Mouse (Mus musculus) hematopoietic multipotent progenitor cell, adult 10-12 weeks (in vitro differentiated cells): ENCODE data around the gene Gata1. TPM values are rescaled to one million over a fixed set of nuclear protein-coding genes. Genes with fewer than 3 reads are reported as not detected.

Experiments
- polyA plus RNA-seq: library from polyadenylated mRNA; stranded (reverse); fragments of >175 nt; gene quantifications from 2 replicates; pipeline ENCODE4 v1.2.3, GENCODE M21; 2012; ENCODE audit warnings: low replicate concordance

Gata1 gene
- polyA plus RNA-seq = 2.1 and 24.9 TPM in 2 replicates

DNA sequence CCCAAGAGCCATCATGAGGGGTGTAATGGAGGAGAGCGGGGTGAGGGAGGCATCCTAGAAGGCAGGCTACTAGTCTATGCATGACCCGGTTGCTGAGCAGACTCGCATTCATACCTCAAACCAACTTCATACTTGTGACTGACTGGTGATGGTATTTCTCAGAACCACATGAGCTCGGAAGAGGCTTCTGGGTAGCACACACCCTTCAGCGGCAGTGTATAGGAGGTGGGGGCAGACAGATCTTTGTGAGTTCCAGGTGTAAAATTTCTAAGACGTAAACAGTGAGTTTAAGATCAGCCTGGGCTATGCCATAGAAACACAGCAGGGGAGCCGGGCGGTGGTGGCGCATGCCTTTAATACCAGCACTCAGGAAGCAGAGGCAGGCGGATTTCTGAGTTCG lies at the start of gene Gata1:
TSS of gene Gata1 (minus strand) at position 180 of the 400 bp plus-strand sequence.

DNA sequence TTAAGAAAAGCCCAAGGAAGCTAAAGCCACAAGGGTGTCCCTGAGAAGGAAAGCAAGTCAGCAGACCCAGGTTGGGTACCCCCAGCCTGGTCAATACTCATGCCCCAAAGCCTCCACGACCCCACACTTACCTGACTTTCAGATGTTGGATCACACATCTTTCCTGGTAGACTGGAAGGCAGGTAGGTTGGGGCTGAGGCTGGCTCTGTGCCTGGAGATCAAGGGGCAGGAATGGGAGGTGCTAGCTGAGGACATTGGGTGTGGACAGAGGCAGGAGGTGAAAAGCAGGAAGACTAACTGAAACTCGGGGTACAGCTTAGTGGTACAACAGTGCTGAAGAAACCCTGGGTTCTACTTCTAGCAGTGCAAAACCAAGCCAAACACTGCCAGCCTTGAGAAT lies 40.4 kb upstream of the Gata1 start, which contains the start of gene Glod5:
TSS of gene Glod5 (minus strand) at position 207 of the 400 bp plus-strand sequence.

DNA sequence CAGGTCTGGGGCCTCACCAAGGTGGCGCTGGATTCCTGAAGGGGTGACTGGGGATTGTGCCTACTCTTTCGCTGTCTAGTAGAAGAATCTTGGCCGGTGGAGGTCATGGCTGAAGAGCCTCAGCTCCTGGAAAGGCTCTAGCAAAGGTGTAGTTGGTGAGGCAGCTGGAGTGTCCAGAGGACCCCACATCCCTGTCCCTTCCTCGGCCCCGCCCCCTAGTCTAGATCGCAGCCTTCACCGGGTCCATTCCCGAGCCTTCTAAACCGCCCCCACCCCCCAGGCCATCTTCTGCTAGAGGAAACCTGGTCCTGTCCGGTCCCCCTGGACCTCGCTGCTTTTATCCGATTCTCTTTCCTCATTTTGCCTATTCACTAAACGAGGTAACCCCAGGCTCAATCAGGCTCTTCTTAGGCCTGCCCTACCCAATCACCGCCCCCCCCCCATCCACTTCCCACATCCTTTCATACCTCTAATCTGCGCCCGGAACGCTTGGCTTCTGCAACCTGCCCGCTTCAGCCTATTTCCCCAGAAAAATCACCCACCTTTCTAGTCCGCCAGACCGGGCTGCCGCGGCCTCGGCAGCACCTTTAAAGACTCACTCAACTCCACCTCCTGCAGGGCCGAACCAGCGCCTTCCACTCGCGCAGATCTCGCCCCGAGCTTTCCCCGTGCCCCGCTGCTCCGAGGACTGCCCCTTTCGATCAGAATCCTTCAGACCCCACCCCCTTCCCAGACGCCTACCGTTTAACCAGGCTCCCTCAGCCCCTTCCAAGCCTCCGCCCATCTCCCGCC lies 30.6 kb downstream of the Gata1 start, which contains the start of gene Hdac6:
TSS of gene Hdac6 (minus strand) at position 782 of the 792 bp plus-strand sequence.

DNA sequence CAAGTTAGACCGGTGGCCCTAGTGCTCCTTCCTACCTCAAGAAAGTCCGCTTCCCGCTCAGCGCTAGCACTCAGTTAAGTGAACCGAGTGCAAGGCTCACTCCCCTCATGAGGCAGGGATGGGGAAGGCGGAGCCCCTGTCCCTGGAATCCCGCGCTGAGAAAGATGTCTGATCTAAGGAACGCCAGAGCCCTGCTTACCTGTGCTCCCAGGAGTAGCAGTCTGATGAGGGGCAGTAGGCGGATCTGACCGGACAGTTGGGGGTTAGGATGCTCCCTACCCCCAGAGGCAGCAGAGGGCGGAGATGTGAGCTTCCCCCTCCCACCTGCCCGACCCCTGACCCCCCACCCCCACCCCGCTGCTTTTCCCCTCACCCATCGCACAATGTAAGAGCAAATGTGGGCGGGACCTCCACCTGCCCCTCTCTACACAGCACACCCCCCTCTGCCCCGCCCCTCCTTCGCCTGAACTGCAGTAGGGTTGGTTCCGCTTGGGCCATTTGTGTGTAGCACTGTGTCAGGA lies 49.5 kb downstream of the Gata1 start, which contains the start of gene Eras:
TSS of gene Eras (minus strand) at position 338 of the 521 bp plus-strand sequence.

GRCm38 (mm10) chrX:7919601-7920383 lies 58.1 kb downstream of the Gata1 start, which contains the start of gene Pcsk1n:
Gene Pcsk1n, plus strand, starts transcription at chrX:7919822.

Other genes starting within 250 kb of the Gata1 start
- gene Praf2, start 249.6 kb downstream of the Gata1 start, polyA plus RNA-seq = 15.7 and 22.6 TPM in 2 replicates
- gene Ccdc120, start 227.2 kb downstream of the Gata1 start, polyA plus RNA-seq = 0.70 and 1.6 TPM in 2 replicates
- 51.6 and 59.4 TPM in 2 replicates for gene Tfe3, start 215.5 kb downstream of the Gata1 start, polyA plus RNA-seq
- 58.1 and 71.9 TPM in 2 replicates for gene Gripap1, start 188.3 kb downstream of the Gata1 start, polyA plus RNA-seq
- gene Kcnd1, start 155.8 kb downstream of the Gata1 start, polyA plus RNA-seq = 0.54 and 0.69 TPM in 2 replicates
- gene Otud5, start 136.7 kb downstream of the Gata1 start, polyA plus RNA-seq = 142 and 149 TPM in 2 replicates
- gene Pim2, start 99.8 kb downstream of the Gata1 start, polyA plus RNA-seq = 101 and 151 TPM in 2 replicates
- 57.9 and 67.5 TPM in 2 replicates for gene Slc35a2, start 94.0 kb downstream of the Gata1 start, polyA plus RNA-seq
- 178 and 313 TPM in 2 replicates for gene Pqbp1, start 78.8 kb downstream of the Gata1 start, polyA plus RNA-seq
- 40.0 and 104 TPM in 2 replicates for gene Timm17b, start 78.7 kb downstream of the Gata1 start, polyA plus RNA-seq
- not detected in 2 replicates for gene Gm10491, start 70.2 kb downstream of the Gata1 start, polyA plus RNA-seq
- gene Gm10490, start 68.5 kb downstream of the Gata1 start, polyA plus RNA-seq = not detected in 2 replicates
- 0.27 TPM in 1 of 2 replicates, not detected in the other for gene Pcsk1n, start 58.2 kb downstream of the Gata1 start, polyA plus RNA-seq
- gene Eras, start 49.5 kb downstream of the Gata1 start, polyA plus RNA-seq = not detected in 2 replicates
- gene Hdac6, start 30.2 kb downstream of the Gata1 start, polyA plus RNA-seq = 10.1 and 14.4 TPM in 2 replicates
- gene Glod5, start 40.4 kb upstream of the Gata1 start, polyA plus RNA-seq = not detected in 2 replicates
- 4.5 and 8.5 TPM in 2 replicates for gene Suv39h1, start 96.7 kb upstream of the Gata1 start, polyA plus RNA-seq
- 203 and 558 TPM in 2 replicates for gene Was, start 112.4 kb upstream of the Gata1 start, polyA plus RNA-seq
- 35.6 and 35.9 TPM in 2 replicates for gene Wdr13, start 154.8 kb upstream of the Gata1 start, polyA plus RNA-seq
- gene Rbm3, start 167.8 kb upstream of the Gata1 start, polyA plus RNA-seq = 29.3 and 167 TPM in 2 replicates
- 4.5 and 7.7 TPM in 2 replicates for gene Tbc1d25, start 198.1 kb upstream of the Gata1 start, polyA plus RNA-seq
- 2.5 and 5.4 TPM in 2 replicates for gene Ebp, start 215.4 kb upstream of the Gata1 start, polyA plus RNA-seq
- gene Porcn, start 228.5 kb upstream of the Gata1 start, polyA plus RNA-seq = 1.2 and 1.5 TPM in 2 replicates